Mouse (Mus musculus): Measurements from ENCODE around the gene Mdga2. TPM values are rescaled to one million over a fixed set of nuclear protein-coding genes. Genes with fewer than 3 reads are reported as not detected.

The Mdga2 gene
- total and polyA plus RNA-seq, 3 experiments: 2.1 TPM; not detected in 2

- H3K9ac ChIP-seq (ENCODE audit: control insufficient read depth, low read depth, low read length, poor library complexity, severe bottlenecking): no peak overlapping the region
- no peaks in the 10 kb centered on the region for H3K36me3 ChIP-seq (ENCODE audit: control insufficient read depth in 1 of 2, insufficient read depth in 2 of 2, low read length in 2 of 2)
- H3K27ac ChIP-seq (ENCODE audit: control insufficient read depth, low read depth, low read length): no peak overlapping the region
- H3K4me1 ChIP-seq (ENCODE audit: control insufficient read depth in 1 of 2, insufficient read depth in 2 of 2, low read length in 2 of 2): no peaks in the 10 kb centered on the region
- no peak overlapping the region for H3K4me3 ChIP-seq (ENCODE audit: control insufficient read depth in 1 of 2, insufficient read depth in 1 of 2, low read depth in 2 of 2, low read length in 2 of 2)
- no peaks in the 10 kb centered on the region for H3K79me2 ChIP-seq (ENCODE audit: control insufficient read depth, insufficient read depth, low read length, poor library complexity)
- H3K9me3 ChIP-seq (replicated peaks; ENCODE audit: insufficient read depth, low read length): no peaks in the 10 kb centered on the region
- DNase-seq (ENCODE audit: low read depth, low spot score): no peak
- TF ChIP-seq KAT2A (conservative IDR thresholded peaks at IDR 0.05; ENCODE audit: low read depth, low read length): no peak
- no peak for TF ChIP-seq SIN3A (IDR thresholded peaks at IDR 0.05; ENCODE audit: low read length)
- no peak for TF ChIP-seq ZMIZ1 (IDR thresholded peaks at IDR 0.05; ENCODE audit: low read depth, low read length)
- H3K27me3 ChIP-seq (ENCODE audit: control insufficient read depth in 1 of 2, insufficient read depth in 2 of 2, low read length in 2 of 2): no peaks in the 10 kb centered on the region
Observed at GRCm38 (mm10) chr12:67219564-67219963, 2.8 kb downstream of the Mdga2 start.

- Histone ChIP-seq H3K9ac (ENCODE audit: control insufficient read depth, low read depth, low read length, poor library complexity, severe bottlenecking) (no peak overlapping the region), H3K4me1 (ENCODE audit: control insufficient read depth in 1 of 2, insufficient read depth in 2 of 2, low read length in 2 of 2) (no peaks in the 10 kb centered on the region), H3K4me3 (ENCODE audit: control insufficient read depth in 1 of 2, insufficient read depth in 1 of 2, low read depth in 2 of 2, low read length in 2 of 2) (no peak overlapping the region), H3K27ac (ENCODE audit: control insufficient read depth, low read depth, low read length) (no peak overlapping the region), H3K79me2 (ENCODE audit: control insufficient read depth, insufficient read depth, low read length, poor library complexity) (no peaks in the 10 kb centered on the region), H3K36me3 (ENCODE audit: control insufficient read depth in 1 of 2, insufficient read depth in 2 of 2, low read length in 2 of 2) (no peaks in the 10 kb centered on the region), H3K9me3 (replicated peaks; ENCODE audit: insufficient read depth, low read length) (no peaks in the 10 kb centered on the region), H3K27me3 (ENCODE audit: control insufficient read depth in 1 of 2, insufficient read depth in 2 of 2, low read length in 2 of 2) (no peaks in the 10 kb centered on the region)
- TF ChIP-seq POLR2AphosphoS2 (IDR thresholded peaks at IDR 0.05; ENCODE audit: low read length): no peak
- no peak for TF ChIP-seq CTCF (IDR thresholded peaks at IDR 0.05 in 2 of 3, conservative IDR thresholded peaks at IDR 0.05 in 1 of 3; ENCODE audit: control insufficient read depth in 1 of 3, insufficient read depth in 1 of 3, low read depth in 2 of 3, low read length in 3 of 3, poor library complexity in 1 of 3, severe bottlenecking in 1 of 3)
- TF ChIP-seq TAL1 (IDR thresholded peaks at IDR 0.05; ENCODE audit: low read length): no peak
- TF ChIP-seq MAZ (IDR thresholded peaks at IDR 0.05; ENCODE audit: low read depth, low read length): no peak
- TF ChIP-seq TBP (IDR thresholded peaks at IDR 0.05; ENCODE audit: low read depth, low read length): no peak
- TF ChIP-seq UBTF (IDR thresholded peaks at IDR 0.05; ENCODE audit: borderline replicate concordance, insufficient read depth, low read depth, low read length): no peak
- no peak for TF ChIP-seq ZMIZ1 (IDR thresholded peaks at IDR 0.05; ENCODE audit: low read depth, low read length)
- no peak for TF ChIP-seq E2F4 (IDR thresholded peaks at IDR 0.05; ENCODE audit: borderline replicate concordance, low read depth, low read length)
- TF ChIP-seq MAFK (IDR thresholded peaks at IDR 0.05; ENCODE audit: borderline replicate concordance, low read depth, low read length): no peak
- TF ChIP-seq TCF12 (IDR thresholded peaks at IDR 0.05; ENCODE audit: low read depth, low read length): no peak
- TF ChIP-seq EP300 (IDR thresholded peaks at IDR 0.05; ENCODE audit: low read depth in 1 of 2, low read length in 2 of 2): no peak
- no peak for TF ChIP-seq RCOR1 (IDR thresholded peaks at IDR 0.05; ENCODE audit: low read depth, low read length)
- TF ChIP-seq NRF1 (IDR thresholded peaks at IDR 0.05; ENCODE audit: insufficient read depth, low read depth, low read length, poor library complexity, severe bottlenecking): no peak
- TF ChIP-seq ZC3H11A (IDR thresholded peaks at IDR 0.05; ENCODE audit: low read depth, low read length): no peak
- TF ChIP-seq JUND (IDR thresholded peaks at IDR 0.05; ENCODE audit: low read depth, low read length): no peak
- no peak for DNase-seq (ENCODE audit: low read depth, low spot score)
Observed at GRCm38 (mm10) chr12:67212801-67213200, 9.5 kb downstream of the Mdga2 start.
